Mouse (Mus musculus): ENCODE measurements at regions not wholly inside any gene's neighbourhood (a gene's known extent, or its start where the extent isn't known, plus 50 kb on each side); places are given as distances from the start of the nearest gene placed in this dataset.

- H3K27me3 ChIP-seq (ENCODE audit: control insufficient read depth, insufficient read depth, low read length): no peaks in the 10 kb centered on the region
- H3K9me3 ChIP-seq (ENCODE audit: control insufficient read depth, low read length): no peaks in the 10 kb centered on the region
- no peak overlapping the region for H3K4me3 ChIP-seq (ENCODE audit: low read depth, low read length)
- no peaks in the 10 kb centered on the region for H3K4me1 ChIP-seq (ENCODE audit: control insufficient read depth, insufficient read depth, low read length)
- H3K4me2 ChIP-seq (ENCODE audit: low read depth, severe bottlenecking): no peak overlapping the region
- H3K36me3 ChIP-seq (ENCODE audit: control insufficient read depth, insufficient read depth, low read length): no peaks in the 10 kb centered on the region
- WGBS: 83% methylated on average over 1 of the region's 1 CpGs
- no peak for DNase-seq (ENCODE audit: low spot score)
- H3K27ac ChIP-seq (replicated peaks; ENCODE audit: low read depth, low read length): no peak overlapping the region
- H3K9ac ChIP-seq (ENCODE audit: low read length): no peak overlapping the region
- ATAC-seq (ENCODE audit: insufficient number of reproducible peaks, low FRiP score, low TSS enrichment, low read depth): no peak
Observed at GRCm38 (mm10) chr3:20892916-20893430, 526.0 kb upstream of the Agtr1b start.

- Histone ChIP-seq H3K9ac (ENCODE audit: low read length) (no peak overlapping the region), H3K4me1 (ENCODE audit: control insufficient read depth, insufficient read depth, low read length) (no peaks in the 10 kb centered on the region), H3K36me3 (ENCODE audit: control insufficient read depth, insufficient read depth, low read length) (no peaks in the 10 kb centered on the region), H3K4me2 (ENCODE audit: low read depth, severe bottlenecking) (no peak overlapping the region), H3K27me3 (ENCODE audit: control insufficient read depth, insufficient read depth, low read length) (no peaks in the 10 kb centered on the region), H3K4me3 (ENCODE audit: low read depth, low read length) (no peak overlapping the region), H3K9me3 (ENCODE audit: control insufficient read depth, low read length) (no peaks in the 10 kb centered on the region), H3K27ac (replicated peaks; ENCODE audit: low read depth, low read length) (no peak overlapping the region)
- 94% methylated on average over 2 of the region's 2 CpGs for WGBS
- DNase-seq (ENCODE audit: low spot score) (no peak), ATAC-seq (ENCODE audit: insufficient number of reproducible peaks, low FRiP score, low TSS enrichment, low read depth) (no peak)
Observed at GRCm38 (mm10) chr3:20864241-20864640, 497.3 kb upstream of the Agtr1b start.

- ATAC-seq (ENCODE audit: insufficient number of reproducible peaks, low FRiP score, low TSS enrichment, low read depth): no peak
- Histone ChIP-seq H3K36me3 (ENCODE audit: control insufficient read depth, insufficient read depth, low read length) (no peaks in the 10 kb centered on the region), H3K27me3 (ENCODE audit: control insufficient read depth, insufficient read depth, low read length) (no peaks in the 10 kb centered on the region), H3K4me3 (ENCODE audit: low read depth, low read length) (no peak overlapping the region), H3K9ac (ENCODE audit: low read length) (no peak overlapping the region), H3K4me2 (ENCODE audit: low read depth, severe bottlenecking) (no peak overlapping the region), H3K27ac (replicated peaks; ENCODE audit: low read depth, low read length) (no peak overlapping the region), H3K4me1 (ENCODE audit: control insufficient read depth, insufficient read depth, low read length) (no peaks in the 10 kb centered on the region), H3K9me3 (ENCODE audit: control insufficient read depth, low read length) (no peaks in the 10 kb centered on the region)
- no peak for DNase-seq (ENCODE audit: low spot score)
- WGBS: 69% methylated on average over 4 of the region's 4 CpGs
Observed at GRCm38 (mm10) chr3:20831038-20831437, 464.1 kb upstream of the Agtr1b start.

- 86% methylated on average over 1 of the region's 1 CpGs for WGBS
- Histone ChIP-seq H3K4me1 (ENCODE audit: control insufficient read depth, insufficient read depth, low read length) (no peaks in the 10 kb centered on the region), H3K27me3 (ENCODE audit: control insufficient read depth, insufficient read depth, low read length) (no peaks in the 10 kb centered on the region), H3K4me3 (ENCODE audit: low read depth, low read length) (no peak overlapping the region), H3K36me3 (ENCODE audit: control insufficient read depth, insufficient read depth, low read length) (no peaks in the 10 kb centered on the region), H3K9me3 (ENCODE audit: control insufficient read depth, low read length) (no peaks in the 10 kb centered on the region), H3K4me2 (ENCODE audit: low read depth, severe bottlenecking) (no peak overlapping the region), H3K9ac (ENCODE audit: low read length) (no peak overlapping the region), H3K27ac (replicated peaks; ENCODE audit: low read depth, low read length) (no peak overlapping the region)
- DNase-seq (ENCODE audit: low spot score) (no peak), ATAC-seq (ENCODE audit: insufficient number of reproducible peaks, low FRiP score, low TSS enrichment, low read depth) (no peak)
Observed at GRCm38 (mm10) chr3:20829391-20829790, 462.4 kb upstream of the Agtr1b start.

GRCm38 (mm10) chr3:20828811-20829210 is 461.8 kb upstream of the Agtr1b start:
- Histone ChIP-seq H3K4me3 (ENCODE audit: low read depth, low read length) (no peak overlapping the region), H3K4me2 (ENCODE audit: low read depth, severe bottlenecking) (no peak overlapping the region), H3K27ac (replicated peaks; ENCODE audit: low read depth, low read length) (no peak overlapping the region), H3K36me3 (ENCODE audit: control insufficient read depth, insufficient read depth, low read length) (no peaks in the 10 kb centered on the region), H3K9me3 (ENCODE audit: control insufficient read depth, low read length) (no peaks in the 10 kb centered on the region), H3K4me1 (ENCODE audit: control insufficient read depth, insufficient read depth, low read length) (no peaks in the 10 kb centered on the region), H3K9ac (ENCODE audit: low read length) (no peak overlapping the region), H3K27me3 (ENCODE audit: control insufficient read depth, insufficient read depth, low read length) (no peaks in the 10 kb centered on the region)
- no peak for DNase-seq (ENCODE audit: low spot score)
- ATAC-seq (ENCODE audit: insufficient number of reproducible peaks, low FRiP score, low TSS enrichment, low read depth): no peak
- 85% methylated on average over 3 of the region's 3 CpGs for WGBS

- 95% methylated on average over 4 of the region's 4 CpGs for WGBS
- DNase-seq (ENCODE audit: low spot score) (no peak), ATAC-seq (ENCODE audit: insufficient number of reproducible peaks, low FRiP score, low TSS enrichment, low read depth) (no peak)
- H3K9me3 ChIP-seq (ENCODE audit: control insufficient read depth, low read length): no peaks in the 10 kb centered on the region
- no peak overlapping the region for H3K9ac ChIP-seq (ENCODE audit: low read length)
- no peak overlapping the region for H3K4me3 ChIP-seq (ENCODE audit: low read depth, low read length)
- no peaks in the 10 kb centered on the region for H3K36me3 ChIP-seq (ENCODE audit: control insufficient read depth, insufficient read depth, low read length)
- no peaks in the 10 kb centered on the region for H3K4me1 ChIP-seq (ENCODE audit: control insufficient read depth, insufficient read depth, low read length)
- H3K27me3 ChIP-seq (ENCODE audit: control insufficient read depth, insufficient read depth, low read length): no peaks in the 10 kb centered on the region
- H3K4me2 ChIP-seq (ENCODE audit: low read depth, severe bottlenecking): no peak overlapping the region
- no peak overlapping the region for H3K27ac ChIP-seq (replicated peaks; ENCODE audit: low read depth, low read length)
Observed at GRCm38 (mm10) chr3:20825661-20826334, 458.8 kb upstream of the Agtr1b start.

GRCm38 (mm10) chr3:20822226-20822625 is 455.2 kb upstream of the Agtr1b start:
- 40% methylated on average over 1 of the region's 1 CpGs for WGBS
- H3K27ac ChIP-seq (replicated peaks; ENCODE audit: low read depth, low read length): no peak overlapping the region
- DNase-seq (ENCODE audit: low spot score) (no peak), ATAC-seq (ENCODE audit: insufficient number of reproducible peaks, low FRiP score, low TSS enrichment, low read depth) (no peak)
- no peak overlapping the region for H3K9ac ChIP-seq (ENCODE audit: low read length)
- no peak overlapping the region for H3K4me3 ChIP-seq (ENCODE audit: low read depth, low read length)
- no peaks in the 10 kb centered on the region for H3K9me3 ChIP-seq (ENCODE audit: control insufficient read depth, low read length)
- no peaks in the 10 kb centered on the region for H3K27me3 ChIP-seq (ENCODE audit: control insufficient read depth, insufficient read depth, low read length)
- H3K4me1 ChIP-seq (ENCODE audit: control insufficient read depth, insufficient read depth, low read length): no peaks in the 10 kb centered on the region
- no peaks in the 10 kb centered on the region for H3K36me3 ChIP-seq (ENCODE audit: control insufficient read depth, insufficient read depth, low read length)
- no peak overlapping the region for H3K4me2 ChIP-seq (ENCODE audit: low read depth, severe bottlenecking)

GRCm38 (mm10) chr3:20821712-20822111 is 454.7 kb upstream of the Agtr1b start:
- no peak overlapping the region for H3K27ac ChIP-seq (replicated peaks; ENCODE audit: low read depth, low read length)
- no peaks in the 10 kb centered on the region for H3K36me3 ChIP-seq (ENCODE audit: control insufficient read depth, insufficient read depth, low read length)
- ATAC-seq (ENCODE audit: insufficient number of reproducible peaks, low FRiP score, low TSS enrichment, low read depth): no peak
- H3K9me3 ChIP-seq (ENCODE audit: control insufficient read depth, low read length): no peaks in the 10 kb centered on the region
- WGBS: 87% methylated on average over 4 of the region's 4 CpGs
- H3K4me2 ChIP-seq (ENCODE audit: low read depth, severe bottlenecking): no peak overlapping the region
- no peaks in the 10 kb centered on the region for H3K4me1 ChIP-seq (ENCODE audit: control insufficient read depth, insufficient read depth, low read length)
- no peaks in the 10 kb centered on the region for H3K27me3 ChIP-seq (ENCODE audit: control insufficient read depth, insufficient read depth, low read length)
- no peak overlapping the region for H3K4me3 ChIP-seq (ENCODE audit: low read depth, low read length)
- H3K9ac ChIP-seq (ENCODE audit: low read length): no peak overlapping the region
- DNase-seq (ENCODE audit: low spot score): no peak

GRCm38 (mm10) chr3:20820047-20820446 is 453.1 kb upstream of the Agtr1b start:
- 79% methylated on average over 3 of the region's 3 CpGs for WGBS
- H3K27me3 ChIP-seq (ENCODE audit: control insufficient read depth, insufficient read depth, low read length): no peaks in the 10 kb centered on the region
- H3K9ac ChIP-seq (ENCODE audit: low read length): no peak overlapping the region
- DNase-seq (ENCODE audit: low spot score): no peak
- H3K4me3 ChIP-seq (ENCODE audit: low read depth, low read length): no peak overlapping the region
- ATAC-seq (ENCODE audit: insufficient number of reproducible peaks, low FRiP score, low TSS enrichment, low read depth): no peak
- H3K27ac ChIP-seq (replicated peaks; ENCODE audit: low read depth, low read length): no peak overlapping the region
- H3K4me1 ChIP-seq (ENCODE audit: control insufficient read depth, insufficient read depth, low read length): no peaks in the 10 kb centered on the region
- no peaks in the 10 kb centered on the region for H3K9me3 ChIP-seq (ENCODE audit: control insufficient read depth, low read length)
- H3K36me3 ChIP-seq (ENCODE audit: control insufficient read depth, insufficient read depth, low read length): no peaks in the 10 kb centered on the region
- no peak overlapping the region for H3K4me2 ChIP-seq (ENCODE audit: low read depth, severe bottlenecking)

Measured in limb, embryonic 11.5 days (tissue).